Mouse (Mus musculus): Measurements from ENCODE around the gene Kiss1.
A peak's percentile ranks its signal among the peaks of the same experiment; 100 is the strongest.

Gene Kiss1

GRCm38 (mm10) chr1:133363276-133364021, 41.8 kb downstream of the Kiss1 start, which contains the start of gene Etnk2:
Etnk2 (plus strand) TSS chr1:133363572.
- peak; percentile 82 for DNase-seq (ENCODE audit: low spot score)

GRCm38 (mm10) chr1:133364022-133364630, 42.5 kb downstream of the Kiss1 start:
- no peak for DNase-seq (ENCODE audit: low spot score)

- no peak for DNase-seq (ENCODE audit: low spot score)
These were observed 43.2 kb downstream of the Kiss1 start for GRCm38 (mm10) chr1:133364890-133365289.

- no peak for DNase-seq (ENCODE audit: low spot score)
These were observed 45.4 kb downstream of the Kiss1 start for GRCm38 (mm10) chr1:133366951-133367605.

GRCm38 (mm10) chr1:133367606-133368488, 46.2 kb downstream of the Kiss1 start:
- DNase-seq (ENCODE audit: low spot score): peak; percentile 58

DNA sequence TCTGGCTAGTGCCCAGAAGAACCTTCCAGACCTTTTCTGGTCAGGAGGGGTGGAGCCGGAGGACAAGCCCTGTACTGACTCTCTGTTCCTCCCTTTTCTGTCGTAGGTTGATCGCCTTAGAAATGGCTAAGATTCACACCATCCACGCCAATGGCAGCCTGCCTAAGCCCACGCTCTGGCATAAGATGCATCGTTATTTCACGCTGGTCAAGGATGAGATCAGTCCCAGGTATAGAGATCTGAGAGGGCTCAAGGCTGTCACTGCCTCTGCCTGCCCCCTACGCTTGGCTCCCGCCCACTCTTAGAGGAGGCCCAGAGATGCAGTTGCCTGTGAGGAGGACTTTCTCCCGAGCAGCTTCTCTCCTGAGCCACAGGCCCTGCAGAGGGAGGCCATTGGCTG, 47.0 kb downstream of the Kiss1 start:
- no peak for DNase-seq (ENCODE audit: low spot score)

GRCm38 (mm10) chr1:133370352-133370751, 48.7 kb downstream of the Kiss1 start:
- DNase-seq (ENCODE audit: low spot score): no peak

GRCm38 (mm10) chr1:133371431-133371830, 49.8 kb downstream of the Kiss1 start:
- no peak for DNase-seq (ENCODE audit: low spot score)

DNA sequence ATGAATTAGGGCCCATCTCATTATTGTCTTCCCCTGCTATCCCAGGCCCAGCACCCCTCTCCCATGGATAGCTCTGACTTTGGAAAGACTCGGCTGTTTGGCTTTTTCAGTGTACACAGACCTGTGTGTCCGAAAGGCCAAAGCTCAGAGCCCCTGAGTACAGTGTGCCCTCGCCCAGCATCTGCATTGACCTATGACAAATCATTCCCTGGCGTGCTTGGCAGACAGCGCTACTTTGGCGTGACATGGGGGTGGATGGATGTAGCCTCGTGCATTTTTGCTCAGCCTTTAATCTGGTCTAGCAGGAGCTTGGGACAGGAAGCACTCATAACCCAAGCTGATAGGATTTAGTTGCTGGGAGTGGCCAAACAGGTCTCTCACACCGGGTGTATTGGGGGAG, 50.4 kb downstream of the Kiss1 start:
- DNase-seq (ENCODE audit: low spot score): no peak

- DNase-seq (ENCODE audit: low spot score): no peak
These were observed 54.1 kb downstream of the Kiss1 start for GRCm38 (mm10) chr1:133375696-133376346.

DNA sequence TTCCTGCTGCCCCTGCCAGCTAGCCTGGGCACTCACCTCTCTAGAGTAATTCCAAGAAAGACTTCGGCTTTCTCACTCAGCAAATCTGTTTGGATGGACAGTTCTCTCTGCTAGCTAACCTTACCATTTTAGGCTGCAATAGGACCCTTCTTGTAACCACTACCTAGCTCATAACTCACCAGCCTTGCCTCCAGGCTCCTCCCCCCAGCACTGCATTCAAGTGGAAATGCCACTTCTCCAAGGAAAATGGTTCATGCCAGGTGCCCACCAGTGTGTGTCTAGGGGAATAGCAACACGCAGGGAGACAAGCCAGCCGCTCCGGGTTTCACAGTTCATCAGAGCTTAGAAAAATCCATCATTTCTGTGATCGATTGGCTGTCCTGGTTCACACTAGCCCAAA, 55.9 kb downstream of the Kiss1 start:
- DNase-seq (ENCODE audit: low spot score): no peak

Measured in embryo, embryonic 10.5 days (tissue).